Mouse (Mus musculus) c-Kit-positive CD71-positive TER-119-negative erythroid progenitor cells, embryonic 14.5 days (primary cell): ENCODE measurements around the gene Rabgef1.

Experiments used
- DNase-seq: peaks from one replicate; pipeline ENCODE4 v3.0.0-alpha.2; 2013; ENCODE audit warnings: low read depth

Gene Rabgef1

DNA sequence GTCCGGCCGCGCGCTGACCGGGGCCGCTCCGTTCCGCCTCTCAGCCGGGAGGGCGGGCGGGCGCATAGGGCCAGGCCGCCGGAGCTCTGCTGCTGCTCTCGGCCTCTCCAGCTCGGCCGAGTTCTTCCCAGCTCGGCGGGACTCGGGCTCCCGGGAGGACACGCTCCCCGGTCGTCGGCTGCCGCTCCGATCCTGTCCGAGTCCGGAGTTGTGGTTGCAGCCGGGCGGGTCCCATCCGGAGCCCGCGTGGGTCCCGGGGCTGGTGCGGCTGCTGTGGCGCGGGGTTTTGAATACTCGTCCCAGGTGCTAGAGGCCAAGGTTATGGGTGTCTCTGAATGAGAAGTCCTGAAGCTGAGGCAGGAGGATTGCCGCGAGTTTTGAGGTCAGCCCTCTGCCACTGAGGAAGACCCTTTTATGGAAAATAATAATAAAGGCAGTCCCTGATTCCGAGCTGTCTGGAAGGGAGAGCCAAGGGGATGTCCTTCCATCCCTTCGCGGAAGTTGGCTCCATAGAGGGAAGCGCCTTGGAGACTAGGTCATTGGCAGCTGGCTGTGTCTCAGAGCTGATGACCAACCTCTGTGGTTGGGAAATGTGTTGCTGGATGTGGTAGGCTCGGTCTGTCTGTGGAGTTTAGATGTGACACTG lies 481 bp downstream of the Rabgef1 start:
- DNase-seq: no peak

DNA sequence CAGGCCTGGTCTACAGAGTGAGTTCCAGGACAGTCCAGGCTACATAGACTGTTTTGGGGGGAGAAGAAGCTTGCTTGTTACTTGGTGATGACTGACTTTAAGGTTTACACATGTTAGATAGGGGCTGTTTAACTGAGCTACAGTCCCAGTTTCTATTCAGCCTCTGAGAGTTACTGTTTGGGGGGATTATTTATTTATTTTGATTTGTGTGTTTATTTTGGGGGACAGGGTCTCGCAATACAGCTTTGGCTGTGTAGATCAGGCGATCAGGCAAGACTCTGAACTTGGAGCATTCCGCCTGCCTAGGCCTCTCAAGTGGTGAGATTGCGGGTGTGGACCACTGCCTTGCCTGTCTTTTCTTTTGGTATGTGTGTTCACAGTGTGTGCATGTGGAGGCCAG lies 1.4 kb downstream of the Rabgef1 start:
- DNase-seq: no peak

DNA sequence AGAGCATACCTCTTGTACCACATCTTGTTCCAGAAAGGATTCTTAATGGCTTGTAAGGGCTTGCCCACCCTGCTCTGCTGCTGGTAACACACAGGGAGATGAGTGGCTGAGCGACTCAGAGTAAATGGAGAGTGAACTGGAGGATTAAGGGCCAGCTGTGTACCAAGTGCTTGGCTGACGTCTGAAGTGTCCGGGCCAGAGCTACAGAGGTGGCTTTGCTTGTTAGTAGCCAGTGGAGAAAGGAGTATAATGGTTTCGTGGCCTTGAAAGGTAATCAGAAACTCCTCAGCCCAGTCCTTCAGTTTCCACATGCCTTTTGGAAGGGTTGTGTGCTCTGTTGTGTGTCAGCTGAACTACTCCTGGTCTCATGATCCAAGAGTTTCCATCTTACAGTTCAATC lies 6.3 kb downstream of the Rabgef1 start:
- DNase-seq: no peak

DNA sequence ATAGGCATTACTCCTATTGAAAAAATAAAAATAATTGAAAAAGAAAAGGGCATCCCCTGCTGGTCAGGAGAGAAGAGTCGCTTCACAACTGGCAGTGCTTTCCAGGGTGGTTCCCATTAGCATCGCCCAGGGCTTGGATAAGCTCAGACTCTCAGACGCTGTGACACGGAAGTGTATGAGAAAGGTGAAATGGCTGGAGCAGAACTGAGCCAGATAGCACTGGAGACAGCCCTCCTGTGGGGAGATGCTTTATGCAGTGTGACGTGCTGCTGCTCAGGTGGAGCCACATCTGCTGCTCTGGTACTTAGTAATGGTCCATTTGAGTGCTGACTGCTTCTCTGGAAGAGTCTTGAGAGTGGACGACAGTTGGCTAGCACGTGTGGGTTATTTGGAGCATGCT lies 8.8 kb downstream of the Rabgef1 start:
- DNase-seq: no peak

DNA sequence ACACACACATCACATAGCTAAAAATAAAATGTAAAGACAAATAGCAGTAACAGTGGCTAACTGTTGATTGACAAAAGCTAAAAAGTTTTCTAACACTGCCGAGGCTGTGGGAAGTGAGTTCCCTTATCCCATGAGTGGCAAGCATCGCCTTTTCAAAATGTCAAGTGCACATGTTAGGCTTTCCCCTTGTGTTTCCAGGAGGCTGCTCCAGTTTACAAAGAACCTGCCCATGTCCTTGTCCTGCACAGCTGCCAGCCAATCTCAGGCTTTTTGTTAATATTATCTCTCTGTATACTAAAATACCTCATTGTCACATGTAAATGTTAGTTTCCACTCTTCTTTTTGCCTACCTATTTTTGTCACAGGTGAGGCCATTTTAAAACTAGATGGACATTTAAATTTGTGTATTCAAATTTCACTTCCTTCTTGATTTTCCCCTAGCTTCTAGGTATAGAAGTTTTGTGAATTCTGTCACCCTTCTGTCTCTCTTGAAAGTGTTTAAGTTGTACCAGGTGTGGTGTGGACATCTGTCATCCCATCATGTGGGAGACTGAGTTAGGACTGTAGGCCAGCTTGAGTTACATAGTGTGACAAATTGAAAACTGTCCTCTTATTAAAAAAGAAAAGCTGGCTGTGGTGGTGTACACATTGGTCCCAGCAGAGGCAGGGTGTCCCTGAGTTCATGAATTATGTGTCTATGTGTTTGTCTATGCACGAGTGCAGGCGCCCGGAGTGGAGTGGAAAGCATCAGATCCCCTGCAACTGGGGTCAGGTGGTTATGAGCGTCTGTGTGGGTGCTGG lies 10.3 kb downstream of the Rabgef1 start:
- DNase-seq: no peak

DNA sequence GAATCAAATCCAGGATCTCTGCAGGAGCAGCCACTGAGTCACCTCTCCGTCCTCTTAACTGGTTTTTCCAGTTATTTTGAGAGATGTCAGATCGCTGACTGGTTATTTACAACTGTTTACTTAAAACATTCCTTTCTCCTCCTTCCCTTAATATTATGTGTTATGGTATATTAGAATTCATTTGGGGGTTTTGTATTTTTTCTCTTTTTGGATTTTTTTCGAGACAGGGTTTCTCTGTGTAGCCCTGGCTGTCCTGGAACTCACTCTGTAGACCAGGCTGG lies 10.9 kb downstream of the Rabgef1 start:
- no peak for DNase-seq

DNA sequence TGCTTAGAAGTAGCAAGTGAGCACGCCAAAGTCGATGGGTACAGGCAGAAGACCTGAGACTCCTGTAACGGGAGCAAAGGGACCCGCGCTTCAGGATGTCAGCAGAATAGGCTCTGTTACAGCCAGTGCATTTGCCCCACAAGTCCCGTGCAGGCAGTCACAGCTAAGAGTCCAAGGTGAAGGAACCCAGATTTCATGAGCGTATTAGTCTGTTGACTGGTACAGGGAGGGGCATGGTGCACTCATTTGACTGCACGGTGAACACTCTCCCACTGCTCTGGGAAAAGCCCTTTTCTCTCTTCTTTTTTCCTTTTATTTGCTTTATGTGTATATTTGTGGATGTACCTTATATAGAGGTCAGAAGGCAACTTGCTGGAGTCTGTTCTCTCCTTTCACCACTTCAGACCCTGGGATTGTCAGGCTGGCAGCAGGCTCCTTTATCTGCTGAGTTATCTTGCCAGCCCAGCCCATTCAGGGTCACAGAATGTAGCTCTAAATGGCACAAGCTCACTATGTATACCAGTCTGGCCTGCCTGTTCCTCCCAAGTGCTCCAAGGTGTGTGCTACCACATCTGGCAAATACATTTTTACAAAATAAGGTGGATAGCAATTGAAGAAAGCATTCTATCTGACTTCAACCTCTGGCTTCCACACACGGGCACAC lies 12.7 kb downstream of the Rabgef1 start:
- DNase-seq: no peak

DNA sequence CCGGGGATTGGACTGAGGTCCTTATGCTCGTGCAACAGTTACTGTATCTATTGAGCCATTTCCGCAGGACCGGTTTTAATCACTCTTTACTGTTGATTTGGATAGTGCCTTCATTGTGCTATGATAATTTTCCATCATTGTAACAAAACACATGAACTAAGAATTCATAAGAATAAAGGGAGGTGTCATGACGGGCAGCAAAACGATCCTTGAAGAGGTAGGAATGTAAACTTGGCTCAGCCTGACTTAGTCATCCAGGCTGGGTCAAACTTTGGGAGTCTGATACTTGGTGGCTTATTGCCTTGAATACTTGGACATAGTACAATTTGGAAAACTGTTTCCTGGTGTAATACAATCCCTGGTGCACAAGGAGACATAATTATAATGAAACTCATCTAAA lies 13.7 kb downstream of the Rabgef1 start:
- no peak for DNase-seq

DNA sequence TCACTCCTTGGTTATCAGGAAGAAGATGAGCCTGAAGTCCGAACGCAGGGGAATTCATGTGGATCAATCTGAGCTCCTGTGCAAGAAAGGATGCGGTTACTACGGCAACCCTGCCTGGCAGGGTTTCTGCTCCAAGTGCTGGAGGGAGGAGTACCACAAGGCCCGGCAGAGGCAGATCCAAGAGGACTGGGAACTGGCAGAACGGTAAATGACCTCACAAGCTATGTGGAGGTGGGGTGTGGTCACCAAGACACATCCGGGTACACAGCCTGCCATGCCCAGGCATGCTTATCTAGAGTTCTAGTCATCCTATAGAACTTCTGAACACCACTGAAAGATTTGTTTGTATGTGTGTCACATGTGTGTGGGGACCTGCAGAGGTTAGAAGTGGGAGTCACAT lies 15.8 kb downstream of the Rabgef1 start:
- no peak for DNase-seq

DNA sequence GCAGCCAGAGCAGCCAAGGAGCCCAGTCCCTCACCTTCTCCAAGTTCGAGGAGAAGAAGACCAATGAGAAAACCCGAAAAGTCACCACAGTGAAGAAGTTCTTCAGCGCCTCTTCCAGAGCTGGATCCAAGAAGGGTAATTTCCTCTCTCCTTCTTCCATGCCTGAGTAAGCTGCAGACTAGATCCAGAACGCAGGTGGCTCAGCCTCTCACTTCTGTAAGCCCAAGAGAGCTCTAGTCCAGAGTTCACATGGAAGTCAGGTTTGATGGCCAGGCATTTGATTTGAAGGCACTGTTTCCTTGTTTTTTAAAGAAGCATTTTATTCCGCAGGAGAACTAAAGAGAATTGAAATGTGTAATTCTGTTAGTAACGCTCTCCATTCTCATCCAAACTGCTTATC lies 19.3 kb downstream of the Rabgef1 start:
- no peak for DNase-seq

DNA sequence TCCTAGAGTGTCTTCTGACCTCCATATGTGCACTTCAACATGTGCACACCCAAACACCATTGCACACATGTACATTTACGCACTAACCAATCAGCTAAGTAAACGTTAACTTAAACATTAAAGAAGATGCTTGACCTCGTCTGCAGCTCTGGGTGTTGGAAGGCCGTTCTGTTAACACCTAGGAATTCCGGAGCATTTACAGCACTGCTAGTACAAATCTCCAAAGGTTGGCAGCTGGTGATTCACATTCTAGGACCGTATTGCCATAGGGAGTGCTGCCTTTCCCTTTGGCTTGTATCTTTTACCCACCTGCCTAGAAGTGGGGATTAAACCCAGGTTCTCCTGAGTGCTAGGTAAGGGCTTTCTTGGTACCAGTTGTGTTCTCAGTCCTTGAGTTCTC lies 20.3 kb downstream of the Rabgef1 start:
- no peak for DNase-seq

DNA sequence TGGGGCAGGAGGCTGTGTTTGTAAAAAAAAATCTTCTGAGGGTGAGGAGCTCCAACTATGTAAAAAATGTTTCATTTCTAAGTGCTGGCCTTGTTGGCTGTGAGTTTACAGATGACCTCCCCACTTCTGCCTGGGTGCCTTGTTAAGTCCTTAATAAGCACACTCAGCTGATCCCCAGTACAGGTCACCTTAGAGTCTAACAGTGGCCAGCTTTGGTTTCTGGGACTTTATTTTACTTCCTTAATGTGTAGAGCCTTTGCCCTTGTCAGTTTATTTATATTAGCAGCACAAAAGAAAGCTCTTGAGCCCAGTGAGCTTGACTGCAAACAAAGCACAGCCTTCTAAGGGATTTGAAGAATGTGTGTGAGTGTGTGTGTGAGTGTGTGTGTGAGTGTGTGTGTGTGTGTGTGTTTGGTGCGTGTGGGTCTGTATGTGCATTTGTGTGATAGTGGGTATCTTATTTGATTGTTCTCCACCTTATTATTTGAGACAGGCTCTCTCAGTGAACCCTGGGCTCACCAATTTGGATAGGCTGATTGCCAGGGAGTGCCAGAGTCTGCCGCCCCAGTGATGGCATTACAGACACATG lies 20.9 kb downstream of the Rabgef1 start:
- DNase-seq: no peak

DNA sequence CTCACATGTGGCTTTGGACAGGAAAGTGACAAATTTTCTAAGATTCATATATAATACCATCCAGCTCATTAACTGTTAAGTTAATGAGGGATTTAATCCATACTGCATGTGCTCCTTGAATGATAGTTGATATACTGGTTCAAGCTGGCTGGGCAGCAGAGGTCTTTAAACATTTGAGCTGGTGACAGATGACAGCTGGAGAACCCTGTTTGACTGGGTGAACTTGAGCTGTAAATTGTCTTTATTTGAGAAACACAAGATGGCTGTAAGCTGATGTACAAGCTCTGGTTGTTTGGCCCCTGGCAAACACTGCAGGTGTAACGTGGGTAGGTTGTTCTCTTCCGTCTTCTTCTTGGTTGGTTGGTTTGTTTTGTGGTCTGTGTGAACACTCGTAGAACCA lies 22.2 kb downstream of the Rabgef1 start:
- no peak for DNase-seq

DNA sequence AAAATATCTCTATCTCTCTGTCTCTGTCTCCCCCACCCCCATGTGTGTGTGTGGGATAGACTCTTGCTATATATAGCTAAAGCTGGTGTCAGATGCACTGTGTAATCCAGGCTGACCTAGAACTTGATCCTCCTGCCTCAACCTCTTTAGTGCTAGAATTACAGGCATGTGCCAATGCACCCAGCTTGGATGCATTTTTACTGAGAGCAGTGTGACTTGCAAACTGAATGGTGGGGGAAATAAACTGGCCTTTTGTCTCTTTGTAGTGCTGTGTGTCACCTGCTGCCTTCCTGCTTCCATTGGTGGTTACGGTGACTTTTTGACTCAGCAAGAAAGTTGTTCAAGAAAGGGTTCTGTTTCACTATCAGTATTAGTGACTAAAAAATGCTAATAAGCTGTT lies 24.7 kb downstream of the Rabgef1 start:
- no peak for DNase-seq

DNA sequence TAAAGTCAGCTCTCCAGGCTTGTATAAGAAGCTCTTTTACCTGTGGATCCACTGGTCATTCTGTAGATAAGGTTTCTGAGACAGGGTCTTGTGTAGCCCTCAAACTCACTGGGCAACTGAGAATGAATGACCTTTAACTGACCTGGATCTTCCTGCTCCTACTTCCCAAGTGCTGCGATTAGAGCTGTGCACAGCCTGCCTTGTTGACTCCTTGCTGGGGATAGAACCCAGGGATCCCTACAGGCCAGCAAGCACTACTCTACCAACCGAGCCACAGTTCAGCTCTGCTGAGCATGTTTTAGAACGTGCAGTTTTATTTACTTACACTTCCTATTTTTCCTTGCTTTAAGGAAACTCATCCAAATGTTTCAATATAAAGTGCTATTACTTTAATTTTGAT lies 25.9 kb downstream of the Rabgef1 start:
- DNase-seq: no peak

DNA sequence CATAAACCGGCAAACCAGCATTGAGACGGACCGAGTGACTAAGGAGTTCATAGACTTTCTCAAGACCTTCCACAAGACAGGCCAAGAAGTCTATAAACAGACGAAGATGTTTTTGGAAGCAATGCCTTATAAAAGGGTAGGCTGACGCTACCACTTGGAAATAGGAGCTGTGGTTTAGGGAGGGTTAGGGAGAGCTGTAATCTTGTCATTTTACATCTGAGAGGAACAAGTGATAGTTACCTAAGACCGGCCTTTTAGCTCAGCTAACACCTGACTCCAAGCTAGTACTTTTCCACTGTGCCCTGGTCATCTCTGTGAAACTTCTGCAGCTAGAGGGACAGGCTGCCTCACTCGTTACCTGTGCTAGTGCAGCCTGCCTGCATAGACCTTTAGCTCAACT lies 26.4 kb downstream of the Rabgef1 start:
- no peak for DNase-seq

DNA sequence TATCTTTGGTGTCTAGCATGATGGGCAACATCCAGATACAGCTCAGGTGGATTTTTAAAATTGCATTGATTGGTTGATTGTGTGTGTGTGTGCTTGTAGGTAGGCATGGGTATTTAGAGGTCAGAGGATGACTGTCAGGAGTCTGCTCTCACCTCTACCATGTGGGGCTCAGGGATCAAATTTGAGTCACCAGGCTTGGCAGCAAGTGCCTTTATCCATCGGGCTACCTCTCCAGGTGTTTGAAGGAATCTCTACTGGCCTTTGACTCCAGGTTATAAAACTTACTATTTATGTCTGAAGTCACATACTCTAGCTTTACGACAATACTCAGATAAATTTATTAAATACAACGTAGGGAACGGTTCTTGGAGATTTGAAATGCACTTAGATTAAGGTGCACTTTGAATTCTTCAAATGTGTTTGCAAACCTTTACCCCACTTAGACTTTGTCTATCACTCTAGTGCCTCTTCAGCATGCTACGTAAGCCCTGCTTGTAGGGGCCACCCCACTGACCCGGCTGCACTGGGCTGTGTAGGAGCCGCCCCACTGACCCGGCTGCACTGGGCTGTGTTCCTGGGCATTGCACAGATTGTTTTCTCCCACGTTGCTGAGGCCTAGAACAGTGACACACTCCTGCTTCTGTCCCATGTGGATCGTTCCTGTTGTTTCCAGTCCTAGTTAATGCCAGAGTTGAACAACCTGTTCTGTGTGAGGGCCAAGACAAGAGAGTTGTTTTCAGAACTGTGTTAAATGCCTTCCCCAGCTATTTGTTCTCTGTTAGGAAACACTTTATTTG lies 28.8 kb downstream of the Rabgef1 start:
- DNase-seq: no peak

DNA sequence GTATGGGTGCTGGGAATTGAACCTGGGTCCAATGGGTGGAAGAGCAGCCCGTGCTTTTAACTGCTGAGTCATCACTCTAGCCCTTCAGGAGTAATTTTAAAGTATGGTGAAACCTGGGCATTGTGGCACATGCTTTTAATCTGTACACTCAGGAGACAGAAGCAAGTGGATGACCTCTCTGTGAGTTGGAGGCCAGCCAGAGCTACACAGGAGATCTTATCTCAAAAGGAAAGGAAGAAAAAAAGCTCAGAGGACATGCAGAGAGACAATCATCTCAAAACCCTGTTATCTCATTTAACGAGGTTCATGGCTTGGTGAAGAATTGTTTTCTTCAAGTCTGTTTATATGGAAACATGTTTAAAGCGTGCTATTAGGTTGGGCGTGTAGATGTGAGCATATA lies 32.4 kb downstream of the Rabgef1 start:
- no peak for DNase-seq

DNA sequence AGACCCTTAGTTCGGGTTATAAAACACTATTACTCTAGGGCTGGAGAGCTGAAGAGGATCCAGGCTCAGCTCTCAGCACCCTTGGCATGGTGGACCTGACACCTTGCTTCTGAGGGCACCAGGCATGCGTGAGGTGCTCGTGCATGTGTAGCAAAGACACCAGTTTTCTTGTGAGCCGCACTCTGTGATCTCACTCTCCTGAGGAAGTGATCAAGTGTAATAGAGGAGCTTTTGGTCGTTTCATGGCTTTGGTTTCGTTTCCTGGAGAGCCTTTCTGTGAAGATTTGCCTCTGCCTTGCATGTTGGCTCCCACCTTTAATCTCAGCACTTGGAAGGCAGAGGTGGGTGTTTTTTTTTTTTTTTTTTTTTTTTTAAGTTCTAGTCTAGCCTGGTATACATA lies 33.0 kb downstream of the Rabgef1 start:
- DNase-seq: no peak

DNA sequence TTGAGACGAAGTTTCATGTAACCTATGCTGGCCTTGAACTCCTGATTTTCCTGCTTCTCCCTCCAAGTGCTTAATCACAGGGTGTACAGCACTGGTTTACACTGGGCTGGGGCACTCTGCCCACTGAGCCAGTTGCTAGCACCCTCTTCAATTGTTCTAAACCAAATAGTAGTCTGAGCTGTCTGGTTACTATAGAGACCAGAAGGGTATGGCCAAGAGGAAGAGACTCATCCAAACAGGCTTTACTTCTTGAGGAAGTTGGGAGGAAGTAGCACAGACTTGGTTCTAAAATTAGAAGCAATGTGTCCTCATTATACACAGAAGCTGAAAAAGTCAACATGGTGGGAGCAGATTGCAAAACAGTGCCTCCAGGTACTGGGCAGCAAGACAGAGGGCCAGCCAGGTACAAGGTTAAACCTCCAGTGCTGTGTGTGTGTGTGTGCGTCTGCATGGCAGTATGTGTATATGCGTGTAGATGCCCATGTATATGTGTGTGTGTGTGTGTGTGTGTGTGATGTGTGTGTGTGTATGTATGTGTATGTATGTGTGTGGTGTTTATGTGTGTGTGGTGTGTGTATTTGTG lies 33.9 kb downstream of the Rabgef1 start:
- no peak for DNase-seq

DNA sequence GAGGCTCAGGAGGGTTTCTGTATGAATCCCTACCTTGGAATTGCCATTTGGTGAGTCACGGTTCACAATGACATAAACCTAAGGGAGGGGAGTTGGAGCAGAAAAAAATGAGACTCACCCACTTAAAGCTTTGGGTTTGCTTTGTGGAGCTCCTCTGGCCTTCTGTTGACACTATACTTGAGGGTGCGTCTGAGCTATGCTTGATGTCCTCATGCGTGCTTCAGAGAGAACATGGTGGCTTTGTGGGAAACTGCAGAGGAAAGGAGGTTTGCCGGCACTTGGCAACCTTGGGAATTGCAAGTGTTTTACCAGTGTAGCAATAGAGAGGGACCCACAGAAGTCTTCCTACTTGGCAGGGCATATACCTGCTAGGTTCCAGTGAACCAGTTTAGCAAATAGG lies 35.7 kb downstream of the Rabgef1 start:
- no peak for DNase-seq

DNA sequence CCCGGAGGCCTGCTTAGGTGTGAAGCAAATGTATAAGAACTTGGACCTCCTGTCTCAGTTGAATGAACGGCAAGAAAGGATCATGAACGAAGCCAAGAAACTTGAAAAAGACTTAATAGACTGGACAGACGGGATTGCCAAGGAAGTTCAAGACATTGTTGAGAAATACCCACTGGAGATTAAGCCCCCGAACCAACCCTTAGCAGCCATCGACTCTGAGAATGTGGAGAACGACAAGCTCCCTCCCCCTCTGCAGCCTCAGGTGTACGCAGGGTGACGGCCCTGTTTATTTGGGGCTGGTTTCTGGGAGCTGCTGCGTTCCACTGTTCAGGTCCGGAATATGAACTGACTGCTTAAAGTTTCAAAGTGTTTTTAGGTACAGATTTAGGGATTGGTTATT lies 41.4 kb downstream of the Rabgef1 start:
- no peak for DNase-seq
